Mouse (Mus musculus): ENCODE measurements around the gene Rai1. TPM values are rescaled to one million over a fixed set of nuclear protein-coding genes. Genes with fewer than 3 reads are reported as not detected.

The Rai1 gene
- polyA plus RNA-seq (2014; fragmentation: Illumina TruSeq; extraction: RNeasy Lipid Tissue Mini Kit (QIAGEN cat#74804); ENCODE audit: low read depth, low replicate concordance), result 0.93 TPM

GRCm38 (mm10) chr11:60104810-60105592 lies at the start of gene Rai1:
Rai1 (plus strand) TSS chr11:60105013.

GRCm38 (mm10) chr11:60222469-60223236 lies 117.8 kb downstream of the Rai1 start, which contains the start of gene Srebf1:
Srebf1 (minus strand) TSS chr11:60222581.

Other genes with a start within 250 kb of the Rai1 start
- 2.4 TPM for gene Med9, start 156.8 kb upstream of the Rai1 start, polyA plus RNA-seq (2014; fragmentation: Illumina TruSeq; extraction: RNeasy Lipid Tissue Mini Kit (QIAGEN cat#74804); ENCODE audit: low read depth, low replicate concordance)
- gene Rasd1, start 140.1 kb upstream of the Rai1 start, polyA plus RNA-seq (2014; fragmentation: Illumina TruSeq; extraction: RNeasy Lipid Tissue Mini Kit (QIAGEN cat#74804); ENCODE audit: low read depth, low replicate concordance), result not detected
- 28.9 TPM for gene Pemt, start 58.5 kb upstream of the Rai1 start, polyA plus RNA-seq (2014; fragmentation: Illumina TruSeq; extraction: RNeasy Lipid Tissue Mini Kit (QIAGEN cat#74804); ENCODE audit: low read depth, low replicate concordance)
- gene Srebf1, start 117.6 kb downstream of the Rai1 start, polyA plus RNA-seq (2014; fragmentation: Illumina TruSeq; extraction: RNeasy Lipid Tissue Mini Kit (QIAGEN cat#74804); ENCODE audit: low read depth, low replicate concordance), result 8.4 TPM
- gene Tom1l2, start 247.9 kb downstream of the Rai1 start, polyA plus RNA-seq (2014; fragmentation: Illumina TruSeq; extraction: RNeasy Lipid Tissue Mini Kit (QIAGEN cat#74804); ENCODE audit: low read depth, low replicate concordance), result 3.8 TPM
- gene Drc3, start 248.3 kb downstream of the Rai1 start, polyA plus RNA-seq (2014; fragmentation: Illumina TruSeq; extraction: RNeasy Lipid Tissue Mini Kit (QIAGEN cat#74804); ENCODE audit: low read depth, low replicate concordance), result 0.26 TPM